Mouse (Mus musculus): ENCODE data around the gene Terb2.
"Not testable (repeated sequence)": the region's sequence is repeated elsewhere in the genome, so short reads cannot be mapped to it uniquely, and the experiment has no call there.

Terb2 gene

GRCm38 (mm10) chr2:122162529-122162928 lies 23.5 kb upstream of the Terb2 start:
- DNase-seq: no peak

- DNase-seq: no peak
These were observed 22.5 kb upstream of the Terb2 start for GRCm38 (mm10) chr2:122163430-122164195.

GRCm38 (mm10) chr2:122164293-122164692 lies 21.8 kb upstream of the Terb2 start:
- no peak for DNase-seq

- no peak for DNase-seq
These were observed 14.8 kb upstream of the Terb2 start for GRCm38 (mm10) chr2:122171292-122171691.

- no peak for DNase-seq
These were observed 13.9 kb upstream of the Terb2 start for GRCm38 (mm10) chr2:122172188-122172587.

- DNase-seq: no peak
These were observed 5.8 kb upstream of the Terb2 start for GRCm38 (mm10) chr2:122180051-122180822.

- DNase-seq: no peak
These were observed 986 bp upstream of the Terb2 start for GRCm38 (mm10) chr2:122185086-122185485.

- DNase-seq: no peak
These were observed 679 bp downstream of the Terb2 start for GRCm38 (mm10) chr2:122186751-122187150.

GRCm38 (mm10) chr2:122191849-122192248 lies 5.8 kb downstream of the Terb2 start:
- no peak for DNase-seq

- no peak for DNase-seq
These were observed 8.4 kb downstream of the Terb2 start for GRCm38 (mm10) chr2:122194509-122194929.

GRCm38 (mm10) chr2:122201501-122201900 lies 15.4 kb downstream of the Terb2 start:
- no peak for DNase-seq

GRCm38 (mm10) chr2:122206440-122207107 lies 20.5 kb downstream of the Terb2 start:
- no peak for DNase-seq

GRCm38 (mm10) chr2:122210534-122211228 lies 24.6 kb downstream of the Terb2 start:
- no peak for DNase-seq

- not testable (repeated sequence) for DNase-seq
These were observed 31.0 kb downstream of the Terb2 start for GRCm38 (mm10) chr2:122217075-122217474.

GRCm38 (mm10) chr2:122218234-122218633 lies 32.2 kb downstream of the Terb2 start:
- DNase-seq: no peak

- no peak for DNase-seq
These were observed 35.3 kb downstream of the Terb2 start for GRCm38 (mm10) chr2:122221378-122221777.

- DNase-seq: no peak
These were observed 35.7 kb downstream of the Terb2 start for GRCm38 (mm10) chr2:122221798-122222197.

GRCm38 (mm10) chr2:122222272-122222671 lies 36.2 kb downstream of the Terb2 start:
- DNase-seq: no peak

- no peak for DNase-seq
These were observed 37.6 kb downstream of the Terb2 start for GRCm38 (mm10) chr2:122223654-122224053.

- DNase-seq: no peak
These were observed 44.3 kb downstream of the Terb2 start for GRCm38 (mm10) chr2:122230395-122230794.

- DNase-seq: no peak
These were observed 45.5 kb downstream of the Terb2 start for GRCm38 (mm10) chr2:122231616-122232015.

- DNase-seq: no peak
These were observed 47.3 kb downstream of the Terb2 start for GRCm38 (mm10) chr2:122233341-122233740.

Measured in kidney, postnatal 25 days (tissue).